Mouse (Mus musculus): ENCODE measurements at regions not wholly inside any gene's neighbourhood (a gene's known extent, or its start where the extent isn't known, plus 50 kb on each side); places are given as distances from the start of the nearest gene placed in this dataset.

- DNase-seq = no peak
These were observed 352.8 kb upstream of the Arglu1 start for GRCm38 (mm10) chr8:9042835-9043792.

- no peak for DNase-seq
These were observed 338.8 kb upstream of the Arglu1 start for GRCm38 (mm10) chr8:9029156-9029555.

- DNase-seq = no peak
These were observed 337.4 kb upstream of the Arglu1 start for GRCm38 (mm10) chr8:9027672-9028071.

GRCm38 (mm10) chr8:9025872-9026271, 335.6 kb upstream of the Arglu1 start:
- no peak for DNase-seq

- no peak for DNase-seq
These were observed 335.1 kb upstream of the Arglu1 start for GRCm38 (mm10) chr8:9025378-9025777.

GRCm38 (mm10) chr8:9020744-9021143, 330.4 kb upstream of the Arglu1 start:
- no peak for DNase-seq

- no peak for DNase-seq
These were observed 329.9 kb upstream of the Arglu1 start for GRCm38 (mm10) chr8:9020180-9020579.

GRCm38 (mm10) chr8:9011785-9012510, 321.6 kb upstream of the Arglu1 start:
- no peak for DNase-seq

GRCm38 (mm10) chr8:9008006-9008780, 317.9 kb upstream of the Arglu1 start:
- no peak for DNase-seq

GRCm38 (mm10) chr8:8999914-9000313, 309.6 kb upstream of the Arglu1 start:
- no peak for DNase-seq

- DNase-seq = peak; percentile 36
These were observed 307.3 kb upstream of the Arglu1 start for GRCm38 (mm10) chr8:8997621-8998020.

- DNase-seq = peak; percentile 85
These were observed 304.4 kb upstream of the Arglu1 start for GRCm38 (mm10) chr8:8994596-8995189.

GRCm38 (mm10) chr8:8994008-8994407, 303.7 kb upstream of the Arglu1 start:
- DNase-seq = peak; percentile 21

- peak; percentile 84 for DNase-seq
These were observed 302.2 kb upstream of the Arglu1 start for GRCm38 (mm10) chr8:8992461-8993032.

- DNase-seq = peak; percentile 69
These were observed 300.7 kb upstream of the Arglu1 start for GRCm38 (mm10) chr8:8991026-8991425.

- no peak for DNase-seq
These were observed 295.7 kb upstream of the Arglu1 start for GRCm38 (mm10) chr8:8986068-8986467.

GRCm38 (mm10) chr8:8985395-8985794, 295.1 kb upstream of the Arglu1 start:
- no peak for DNase-seq

GRCm38 (mm10) chr8:8984829-8985251, 294.5 kb upstream of the Arglu1 start:
- DNase-seq = no peak

- no peak for DNase-seq
These were observed 294.0 kb upstream of the Arglu1 start for GRCm38 (mm10) chr8:8984159-8984828.

GRCm38 (mm10) chr8:8983133-8983661, 292.9 kb upstream of the Arglu1 start:
- no peak for DNase-seq

GRCm38 (mm10) chr8:8978969-8979368, 288.6 kb upstream of the Arglu1 start:
- no peak for DNase-seq
